Comparison of ENCODE assay signal across 21 mouse cellular contexts in the genomic region with DNA sequence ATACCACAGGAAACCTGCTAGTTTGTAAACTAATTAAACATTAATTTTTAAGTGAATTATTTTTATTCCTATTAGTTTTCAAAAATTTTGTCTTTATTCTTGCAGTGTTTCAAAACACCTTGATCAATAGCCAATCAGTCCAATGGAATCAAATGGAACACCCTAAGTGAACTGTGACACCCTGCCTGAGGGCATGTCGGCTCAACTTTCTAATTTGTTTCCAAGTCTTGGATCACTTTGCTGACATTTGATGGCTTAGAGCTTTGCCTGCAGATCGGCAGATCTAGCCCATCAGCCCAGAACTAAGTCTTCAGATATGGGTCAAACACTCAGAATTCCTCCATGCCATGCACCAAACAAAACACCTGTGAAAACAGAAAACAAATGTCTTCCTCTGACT. TPM values are rescaled to one million over a fixed set of nuclear protein-coding genes. Genes with fewer than 3 reads are reported as not detected.
A peak's percentile ranks its signal among the peaks of the same experiment; 100 is the strongest.
DNase-seq lines count a peak whose midpoint lies in the region; ATAC-seq and TF ChIP-seq lines count a peak whose summit lies in the region.
"Had no signal": no experiment of that assay in that cellular context is flagged by ENCODE, and none has a peak within 500 bp of the region (broad histone marks: within the 10 kb centered on the region; RNA-seq: fewer than 3 reads in every experiment).

No protein-coding gene starts in this region.

- no peak overlapping the region for H3K27ac ChIP-seq in heart, embryonic 11.5 days (ENCODE audit: low read depth, low read length)
- no peak overlapping the region for H3K27ac ChIP-seq in liver, adult 2 months (replicated peaks; ENCODE audit: insufficient read depth, low read depth, low read length)

- H3K4me1 ChIP-seq in heart, embryonic 11.5 days (ENCODE audit: control insufficient read depth, insufficient read depth, low read length) = no peaks in the 10 kb centered on the region
- H3K4me1 ChIP-seq in liver, adult 2 months (ENCODE audit: control insufficient read depth, insufficient read depth, low read length) = peaks cover 4% of the 10 kb centered on the region

- peak; percentile 22 for DNase-seq in heart, adult 11 months
- DNase-seq in liver, adult 2 months (ENCODE audit: extremely low read depth, low read depth, low spot score) = peak; percentile 90
- no peak for DNase-seq in liver
- DNase-seq: adrenal gland, adult 2 months; adrenal gland, adult 8-10 months; adrenal gland, postnatal 10 days; adrenal gland, postnatal 14 days; adrenal gland, postnatal 25 days; adrenal gland, postnatal 36 days; B cell, adult 2 months; cerebellum, adult 11 months; cerebellum, adult 11-12 months; cerebellum, adult 18-20 months had no signal

- H3K79me2 ChIP-seq in liver, adult 2 months (ENCODE audit: control insufficient read depth, insufficient read depth, low read length) = no peaks in the 10 kb centered on the region

- no peak for ATAC-seq in heart, embryonic 11.5 days (replicated peaks; ENCODE audit: insufficient number of reproducible peaks, low FRiP score, low TSS enrichment)
- ATAC-seq: activated CD4-positive, CD25-positive, alpha-beta regulatory T cell, adult 4 months; CD4-positive, CD25-positive, alpha-beta regulatory T cell, adult 4 months; Patski had no signal

- H3K4me3 ChIP-seq in heart, embryonic 11.5 days (ENCODE audit: low read depth, low read length) = no peak overlapping the region
- no peak overlapping the region for H3K4me3 ChIP-seq in liver, adult 2 months (ENCODE audit: insufficient read depth, low read depth, low read length)

- 80% methylated on average over 2 of the region's 2 CpGs for WGBS in heart, embryonic 11.5 days (ENCODE audit: insufficient replicate concordance)
- WGBS in liver, adult 2 months = 23% methylated on average over 2 of the region's 2 CpGs

- H3K9me3 ChIP-seq in heart, embryonic 11.5 days (replicated peaks; ENCODE audit: control insufficient read depth, low read length) = no peaks in the 10 kb centered on the region
- H3K9me3 ChIP-seq: G1E had no signal

- no peak for TF ChIP-seq CTCF in liver, adult 2 months (IDR thresholded peaks at IDR 0.05; ENCODE audit: low read depth, low read length)

- no peak overlapping the region for H3K9ac ChIP-seq in heart, embryonic 11.5 days (ENCODE audit: low read depth, low read length)
- H3K9ac ChIP-seq in liver, adult 2 months (ENCODE audit: low read depth, low read length) = no peak overlapping the region

- TF ChIP-seq POLR2A in liver, adult 2 months (IDR thresholded peaks at IDR 0.05; ENCODE audit: extremely low read depth, insufficient read depth, low read length) = no peak

- H3K36me3 ChIP-seq in heart, embryonic 11.5 days (ENCODE audit: control insufficient read depth, insufficient read depth, low read length) = no peaks in the 10 kb centered on the region
- H3K36me3 ChIP-seq in liver, adult 2 months (ENCODE audit: control insufficient read depth, insufficient read depth, low read length) = no peaks in the 10 kb centered on the region
- H3K36me3 ChIP-seq: G1E had no signal

- no peaks in the 10 kb centered on the region for H3K27me3 ChIP-seq in heart, embryonic 11.5 days (ENCODE audit: control insufficient read depth, insufficient read depth, low read length)
- H3K27me3 ChIP-seq in liver, adult 2 months (ENCODE audit: control insufficient read depth, insufficient read depth, low read length) = no peaks in the 10 kb centered on the region
- H3K27me3 ChIP-seq: CH12.LX had no signal

- no peak overlapping the region for H3K4me2 ChIP-seq in heart, embryonic 11.5 days

RNA-seq across cellular contexts. Expression of a gene that starts 14.6 kb away (rescaled TPM):
- 7.6 and 12.5 TPM in 2 replicates for polyA plus RNA-seq in heart, embryonic 11.5 days (2014; fragmentation: Nextera tagmentation; extraction: Ambion mirVana)
- 12.3 and 20.7 TPM in 2 replicates for total RNA-seq in liver, adult 2 months (2014; rRNA removed)
- 2.9 and 3.6 TPM in 2 replicates for polyA plus RNA-seq in liver, adult 2 months (2012; rRNA removed)
- polyA plus RNA-seq: G1E had no signal

RNA-seq across cellular contexts. Expression of a gene that starts 22.8 kb away (rescaled TPM):
- polyA plus RNA-seq in heart, embryonic 11.5 days (2014; fragmentation: Nextera tagmentation; extraction: Ambion mirVana) = not detected in 2 replicates
- total RNA-seq in liver, adult 2 months (2014; rRNA removed) = not detected in 2 replicates
- polyA plus RNA-seq in liver, adult 2 months (2012; rRNA removed) = not detected in 2 replicates
- total RNA-seq: adrenal gland, adult 18-20 months; adrenal gland, adult 2 months; adrenal gland, adult 8-10 months; adrenal gland, postnatal 10 days; adrenal gland, postnatal 14 days; adrenal gland, postnatal 25 days; adrenal gland, postnatal 36 days; adrenal gland, postnatal 4 days had no signal
- polyA plus RNA-seq: activated CD4-positive, CD25-positive, alpha-beta regulatory T cell, adult 4 months; adrenal gland, adult 2 months; CD4-positive, CD25-positive, alpha-beta regulatory T cell, adult 4 months; G1E had no signal

RNA-seq across cellular contexts. Expression of a gene that starts 44.0 kb away (rescaled TPM):
- 6.1 TPM in 2 replicates for polyA plus RNA-seq in heart, embryonic 11.5 days (2014; fragmentation: Nextera tagmentation; extraction: Ambion mirVana)
- total RNA-seq in liver, adult 2 months (2014; rRNA removed) = 3.7 and 4.7 TPM in 2 replicates
- polyA plus RNA-seq in liver, adult 2 months (2012; rRNA removed) = 4.1 and 5.8 TPM in 2 replicates
- total RNA-seq: G1E had no signal
